Comparison of ENCODE assay signal across 9 mouse cellular contexts in genomic region chr5:123376569-123376968, GRCm38 (mm10). TPM values are rescaled to one million over a fixed set of nuclear protein-coding genes. Genes with fewer than 3 reads are reported as not detected.
DNase-seq lines count a peak whose midpoint lies in the region; ATAC-seq and TF ChIP-seq lines count a peak whose summit lies in the region.
"Had no signal": no experiment of that assay in that cellular context is flagged by ENCODE, and none has a peak within 500 bp of the region (broad histone marks: within the 10 kb centered on the region; RNA-seq: fewer than 3 reads in every experiment).

No protein-coding gene starts in this region.

- no peak overlapping the region for H3K4me3 ChIP-seq in forebrain, embryonic 12.5 days (replicated peaks)
- H3K4me3 ChIP-seq in forebrain, embryonic 13.5 days: no peak overlapping the region
- H3K4me3 ChIP-seq in E14TG2a.4 (replicated peaks; ENCODE audit: low read length): peak overlapping the region; percentile 76
- H3K4me3 ChIP-seq: liver, embryonic 15.5 days had no signal

- H3K27ac ChIP-seq in forebrain, embryonic 12.5 days: 0 out of 2 replicates have a peak overlapping the region, but pooled peaks have one; percentile 25
- H3K27ac ChIP-seq in forebrain, embryonic 13.5 days: no peak overlapping the region
- H3K27ac ChIP-seq: liver, embryonic 15.5 days had no signal

- no peaks in the 10 kb centered on the region for H3K4me1 ChIP-seq in forebrain, embryonic 12.5 days
- no peaks in the 10 kb centered on the region; the same call in 1 of the 2 replicates for H3K4me1 ChIP-seq in forebrain, embryonic 13.5 days
- H3K4me1 ChIP-seq in E14TG2a.4 (replicated peaks; ENCODE audit: low read depth, low read length): peaks cover 81% of the 10 kb centered on the region

- H3K36me3 ChIP-seq in forebrain, embryonic 12.5 days (replicated peaks): peaks cover 34% of the 10 kb centered on the region
- peaks cover 36% of the 10 kb centered on the region for H3K36me3 ChIP-seq in forebrain, embryonic 13.5 days (ENCODE audit: poor library complexity, severe bottlenecking)
- H3K36me3 ChIP-seq in E14TG2a.4 (ENCODE audit: insufficient read depth, low read length): peaks cover 25% of the 10 kb centered on the region

- TF ChIP-seq CTCF in E14TG2a.4 (conservative IDR thresholded peaks at IDR 0.05; ENCODE audit: low read length): no peak

- intact Hi-C loops in heart, postnatal 14 days (cut with DNase I): loop anchor here (2.0 to 5.0 kb wide), 2 partner anchors 60 to 121 kb away; no protein-coding TSS in a partner anchor

- no peak overlapping the region for H3K4me2 ChIP-seq in forebrain, embryonic 12.5 days
- no peak overlapping the region for H3K4me2 ChIP-seq in forebrain, embryonic 13.5 days
- H3K4me2 ChIP-seq: liver, embryonic 15.5 days had no signal

- peak; percentile 77 for DNase-seq in cerebellum, adult 9-11 months
- DNase-seq in heart, postnatal 14 days: peak; percentile 78 to 80
- DNase-seq in layer of hippocampus, adult 8-10 months (ENCODE audit: low spot score in 2 of 2): peak; percentile 43 to 62
- peak; percentile 49 for DNase-seq in ovary, adult 18-20 months (ENCODE audit: low spot score)

- H3K9me3 ChIP-seq in forebrain, embryonic 12.5 days: no peaks in the 10 kb centered on the region
- no peaks in the 10 kb centered on the region for H3K9me3 ChIP-seq in forebrain, embryonic 13.5 days (replicated peaks)
- H3K9me3 ChIP-seq in E14TG2a.4 (ENCODE audit: low read length): no peaks in the 10 kb centered on the region
- H3K9me3 ChIP-seq: liver, embryonic 15.5 days had no signal

- H3K27me3 ChIP-seq in forebrain, embryonic 12.5 days: no peaks in the 10 kb centered on the region
- H3K27me3 ChIP-seq in forebrain, embryonic 13.5 days: no peaks in the 10 kb centered on the region
- H3K27me3 ChIP-seq in E14TG2a.4 (ENCODE audit: insufficient read depth, low read length): no peaks in the 10 kb centered on the region

- WGBS in forebrain, embryonic 12.5 days: 51% methylated on average over 10 of the region's 10 CpGs
- 39% methylated on average over 10 of the region's 10 CpGs for WGBS in forebrain, embryonic 13.5 days

- no peak overlapping the region for H3K9ac ChIP-seq in forebrain, embryonic 12.5 days
- H3K9ac ChIP-seq in forebrain, embryonic 13.5 days: no peak overlapping the region
- H3K9ac ChIP-seq: liver, embryonic 15.5 days had no signal

- ATAC-seq in forebrain, embryonic 12.5 days (ENCODE audit: low FRiP score): no peak
- ATAC-seq in forebrain, embryonic 13.5 days: no peak
- no peak for ATAC-seq in monocyte, adult 5-6 weeks (replicated peaks; ENCODE audit: insufficient number of reproducible peaks, low FRiP score, low TSS enrichment, poor library complexity, severe bottlenecking)

RNA-seq across cellular contexts. Expression of gene Mlxip, which starts 18.0 kb away (rescaled TPM):
- 19.0 and 19.8 TPM in 2 replicates for polyA plus RNA-seq in forebrain, embryonic 12.5 days (2016; fragmentation: Nextera tagmentation; extraction: Ambion mirVana)
- 14.0 and 15.0 TPM in 2 replicates for polyA plus RNA-seq in forebrain, embryonic 13.5 days (2015; fragmentation: Nextera tagmentation; extraction: Ambion mirVana)
- 10 to 100 TPM; 29.0 to 29.9 TPM for total RNA-seq in heart, postnatal 14 days (2021)
- total RNA-seq in layer of hippocampus, adult 8-10 months (2022): 10 to 100 TPM; 17.7 to 23.0 (median 21.0) TPM
- 17.5 to 37.6 TPM (median 22.9 TPM) in 3 replicates for total RNA-seq in monocyte, adult 5-6 weeks (2017)

RNA-seq across cellular contexts. Expression of gene Bcl7a, which starts 32.9 kb away (rescaled TPM):
- 64.4 and 66.5 TPM in 2 replicates for polyA plus RNA-seq in forebrain, embryonic 12.5 days (2016; fragmentation: Nextera tagmentation; extraction: Ambion mirVana)
- 66.4 and 75.0 TPM in 2 replicates for polyA plus RNA-seq in forebrain, embryonic 13.5 days (2015; fragmentation: Nextera tagmentation; extraction: Ambion mirVana)
- total RNA-seq in heart, postnatal 14 days (2021): 1 to 10 TPM; 9.1 to 9.5 TPM
- 10 to 100 TPM; 58.5 to 66.1 (median 62.9) TPM for total RNA-seq in layer of hippocampus, adult 8-10 months (2022)
- total RNA-seq in monocyte, adult 5-6 weeks (2017): 1.3 to 5.0 TPM (median 2.7 TPM) in 3 replicates
